Mouse (Mus musculus): ENCODE data around the gene Tgds. TPM values are rescaled to one million over a fixed set of nuclear protein-coding genes. Genes with fewer than 3 reads are reported as not detected.

Gene Tgds
- total and polyA plus RNA-seq, 2 experiments from 2014 or later: 4.3 to 7.3 TPM

- Histone ChIP-seq H3K4me3 (ENCODE audit: low read depth, low read length) (no peak overlapping the region), H3K9me3 (ENCODE audit: low read length) (no peaks in the 10 kb centered on the region), H3K27me3 (ENCODE audit: insufficient read depth, low read length) (no peaks in the 10 kb centered on the region), H3K4me1 (ENCODE audit: insufficient read depth, low read length) (0 out of 2 replicates have a peak, but pooled peaks cover 3% of the 10 kb centered on the region), H3K9ac (replicated peaks; ENCODE audit: low read length, poor library complexity, severe bottlenecking) (no peak overlapping the region), H3K27ac (ENCODE audit: low read depth, low read length) (no peak overlapping the region), H3K4me2 (ENCODE audit: low read depth, low read length, poor library complexity, severe bottlenecking) (no peak overlapping the region), H3K36me3 (ENCODE audit: insufficient read depth, low read length) (no peaks in the 10 kb centered on the region)
- ATAC-seq (ENCODE audit: low FRiP score) (no peak), DNase-seq (ENCODE audit: low spot score) (no peak)
- TF ChIP-seq CTCF (IDR thresholded peaks at IDR 0.05): no peak
- WGBS: 85% methylated on average over 30 of the region's 30 CpGs
Observed at GRCm38 (mm10) chr14:118175071-118175693, 42.6 kb upstream of the Tgds start.

- Histone ChIP-seq H3K4me3 (ENCODE audit: low read depth, low read length) (no peak overlapping the region), H3K9ac (replicated peaks; ENCODE audit: low read length, poor library complexity, severe bottlenecking) (no peak overlapping the region), H3K4me2 (ENCODE audit: low read depth, low read length, poor library complexity, severe bottlenecking) (no peak overlapping the region), H3K27ac (ENCODE audit: low read depth, low read length) (no peak overlapping the region), H3K36me3 (ENCODE audit: insufficient read depth, low read length) (peaks cover 3% of the 10 kb centered on the region; the same call in 1 of the 2 replicates), H3K9me3 (ENCODE audit: low read length) (no peaks in the 10 kb centered on the region), H3K27me3 (ENCODE audit: insufficient read depth, low read length) (no peaks in the 10 kb centered on the region), H3K4me1 (ENCODE audit: insufficient read depth, low read length) (no peaks in the 10 kb centered on the region)
- ATAC-seq (ENCODE audit: low FRiP score) (no peak), DNase-seq (ENCODE audit: low spot score) (no peak)
- WGBS: 70% methylated on average over 11 of the region's 11 CpGs
- peak; percentile 28 for TF ChIP-seq CTCF (IDR thresholded peaks at IDR 0.05)
Observed at GRCm38 (mm10) chr14:118173590-118174203, 41.1 kb upstream of the Tgds start.

- TF ChIP-seq CTCF (IDR thresholded peaks at IDR 0.05): no peak
- WGBS: 96% methylated on average over 4 of the region's 4 CpGs
- no peaks in the 10 kb centered on the region for H3K9me3 ChIP-seq (ENCODE audit: low read length)
- ATAC-seq (ENCODE audit: low FRiP score) (no peak), DNase-seq (ENCODE audit: low spot score) (no peak)
- peaks cover 3% of the 10 kb centered on the region; the same call in 1 of the 2 replicates for H3K36me3 ChIP-seq (ENCODE audit: insufficient read depth, low read length)
- no peak overlapping the region for H3K9ac ChIP-seq (replicated peaks; ENCODE audit: low read length, poor library complexity, severe bottlenecking)
- no peaks in the 10 kb centered on the region for H3K4me1 ChIP-seq (ENCODE audit: insufficient read depth, low read length)
- no peak overlapping the region for H3K27ac ChIP-seq (ENCODE audit: low read depth, low read length)
- H3K27me3 ChIP-seq (ENCODE audit: insufficient read depth, low read length): no peaks in the 10 kb centered on the region
- no peak overlapping the region for H3K4me2 ChIP-seq (ENCODE audit: low read depth, low read length, poor library complexity, severe bottlenecking)
- H3K4me3 ChIP-seq (ENCODE audit: low read depth, low read length): no peak overlapping the region
Observed at GRCm38 (mm10) chr14:118168776-118169175, 36.2 kb upstream of the Tgds start.

GRCm38 (mm10) chr14:118162640-118163039 is 30.1 kb upstream of the Tgds start:
- Histone ChIP-seq H3K9ac (replicated peaks; ENCODE audit: low read length, poor library complexity, severe bottlenecking) (no peak overlapping the region), H3K9me3 (ENCODE audit: low read length) (no peaks in the 10 kb centered on the region), H3K36me3 (ENCODE audit: insufficient read depth, low read length) (peaks cover 20% of the 10 kb centered on the region), H3K27me3 (ENCODE audit: insufficient read depth, low read length) (no peaks in the 10 kb centered on the region), H3K4me3 (ENCODE audit: low read depth, low read length) (no peak overlapping the region), H3K27ac (ENCODE audit: low read depth, low read length) (no peak overlapping the region), H3K4me1 (ENCODE audit: insufficient read depth, low read length) (no peaks in the 10 kb centered on the region), H3K4me2 (ENCODE audit: low read depth, low read length, poor library complexity, severe bottlenecking) (no peak overlapping the region)
- 0 out of 2 replicates have a peak, but pooled peaks have one; percentile 11 for TF ChIP-seq CTCF (IDR thresholded peaks at IDR 0.05)
- DNase-seq (ENCODE audit: low spot score) (no peak), ATAC-seq (ENCODE audit: low FRiP score) (no peak)
- WGBS: 39% methylated on average over 14 of the region's 14 CpGs

- Histone ChIP-seq H3K36me3 (ENCODE audit: insufficient read depth, low read length) (peaks cover 20% of the 10 kb centered on the region), H3K4me2 (ENCODE audit: low read depth, low read length, poor library complexity, severe bottlenecking) (no peak overlapping the region), H3K9ac (replicated peaks; ENCODE audit: low read length, poor library complexity, severe bottlenecking) (no peak overlapping the region), H3K27ac (ENCODE audit: low read depth, low read length) (no peak overlapping the region), H3K4me3 (ENCODE audit: low read depth, low read length) (no peak overlapping the region), H3K4me1 (ENCODE audit: insufficient read depth, low read length) (no peaks in the 10 kb centered on the region), H3K27me3 (ENCODE audit: insufficient read depth, low read length) (no peaks in the 10 kb centered on the region), H3K9me3 (ENCODE audit: low read length) (no peaks in the 10 kb centered on the region)
- DNase-seq (ENCODE audit: low spot score): no peak
- WGBS: 91% methylated on average over 3 of the region's 3 CpGs
- no peak for TF ChIP-seq CTCF (IDR thresholded peaks at IDR 0.05)
- no peak for ATAC-seq (ENCODE audit: low FRiP score)
Observed at GRCm38 (mm10) chr14:118161751-118162150, 29.2 kb upstream of the Tgds start.

- no peak for ATAC-seq (ENCODE audit: low FRiP score)
- Histone ChIP-seq H3K27me3 (ENCODE audit: insufficient read depth, low read length) (no peaks in the 10 kb centered on the region), H3K27ac (ENCODE audit: low read depth, low read length) (no peak overlapping the region), H3K4me1 (ENCODE audit: insufficient read depth, low read length) (no peaks in the 10 kb centered on the region), H3K9ac (replicated peaks; ENCODE audit: low read length, poor library complexity, severe bottlenecking) (no peak overlapping the region), H3K9me3 (ENCODE audit: low read length) (no peaks in the 10 kb centered on the region), H3K4me3 (ENCODE audit: low read depth, low read length) (no peak overlapping the region), H3K36me3 (ENCODE audit: insufficient read depth, low read length) (peaks cover 19% of the 10 kb centered on the region), H3K4me2 (ENCODE audit: low read depth, low read length, poor library complexity, severe bottlenecking) (no peak overlapping the region)
- 25% methylated on average over 5 of the region's 5 CpGs for WGBS
- peak; percentile 47 for DNase-seq (ENCODE audit: low spot score)
- TF ChIP-seq CTCF (IDR thresholded peaks at IDR 0.05): peak; percentile 92
Observed at GRCm38 (mm10) chr14:118157146-118157545, 24.6 kb upstream of the Tgds start.
